Mouse (Mus musculus): ENCODE measurements around the gene Serinc2.

GRCm38 (mm10) chr4:130296243-130296965 is 17.4 kb upstream of the Serinc2 start:
- TF ChIP-seq CTCF (IDR thresholded peaks at IDR 0.05; ENCODE audit: control insufficient read depth, insufficient read depth, insufficient read length) (no peak), USF1 (IDR thresholded peaks at IDR 0.05; ENCODE audit: low read depth) (no peak), CEBPB (IDR thresholded peaks at IDR 0.05; ENCODE audit: low read depth) (no peak), MYOG (IDR thresholded peaks at IDR 0.05; ENCODE audit: control insufficient read depth, extremely low read depth, insufficient read length) (no peak), MYOD1 (IDR thresholded peaks at IDR 0.05; ENCODE audit: control insufficient read depth, insufficient read length, low read depth) (no peak)

Data from C2C12 (cell line).